Mouse (Mus musculus): ENCODE results near the gene Gm20431.

Gene Gm20431

GRCm38 (mm10) chr2:167602364-167602763 is 58.9 kb downstream of the Gm20431 start:
- DNase-seq (ENCODE audit: low read depth, low spot score): no peak

- DNase-seq (ENCODE audit: low read depth, low spot score): no peak
These were observed 60.8 kb downstream of the Gm20431 start for GRCm38 (mm10) chr2:167600481-167600995.

- no peak for DNase-seq (ENCODE audit: low read depth, low spot score)
These were observed 61.4 kb downstream of the Gm20431 start for GRCm38 (mm10) chr2:167599917-167600316.

- DNase-seq (ENCODE audit: low read depth, low spot score): no peak
These were observed 62.1 kb downstream of the Gm20431 start for GRCm38 (mm10) chr2:167599195-167599594.

- DNase-seq (ENCODE audit: low read depth, low spot score): no peak
These were observed 63.7 kb downstream of the Gm20431 start for GRCm38 (mm10) chr2:167597492-167598186.

- DNase-seq (ENCODE audit: low read depth, low spot score): no peak
These were observed 64.4 kb downstream of the Gm20431 start for GRCm38 (mm10) chr2:167596726-167597491.

- DNase-seq (ENCODE audit: low read depth, low spot score): no peak
These were observed 65.0 kb downstream of the Gm20431 start for GRCm38 (mm10) chr2:167596262-167596661.

- DNase-seq (ENCODE audit: low read depth, low spot score): no peak
These were observed 65.5 kb downstream of the Gm20431 start for GRCm38 (mm10) chr2:167595761-167596171.

- no peak for DNase-seq (ENCODE audit: low read depth, low spot score)
These were observed 66.8 kb downstream of the Gm20431 start for GRCm38 (mm10) chr2:167594444-167594934.

GRCm38 (mm10) chr2:167593551-167594250 is 67.6 kb downstream of the Gm20431 start:
- no peak for DNase-seq (ENCODE audit: low read depth, low spot score)

GRCm38 (mm10) chr2:167588774-167589577 is 72.3 kb downstream of the Gm20431 start:
- DNase-seq (ENCODE audit: low read depth, low spot score): no peak

GRCm38 (mm10) chr2:167586976-167587375 is 74.3 kb downstream of the Gm20431 start:
- DNase-seq (ENCODE audit: low read depth, low spot score): no peak

GRCm38 (mm10) chr2:167586041-167586440 is 75.3 kb downstream of the Gm20431 start:
- DNase-seq (ENCODE audit: low read depth, low spot score): no peak

- no peak for DNase-seq (ENCODE audit: low read depth, low spot score)
These were observed 76.0 kb downstream of the Gm20431 start for GRCm38 (mm10) chr2:167585273-167585672.

- DNase-seq (ENCODE audit: low read depth, low spot score): no peak
These were observed 77.9 kb downstream of the Gm20431 start for GRCm38 (mm10) chr2:167583161-167583952.

- no peak for DNase-seq (ENCODE audit: low read depth, low spot score)
These were observed 82.8 kb downstream of the Gm20431 start for GRCm38 (mm10) chr2:167578521-167578920.

GRCm38 (mm10) chr2:167577186-167577785 is 84.0 kb downstream of the Gm20431 start:
- no peak for DNase-seq (ENCODE audit: low read depth, low spot score)

- DNase-seq (ENCODE audit: low read depth, low spot score): no peak
These were observed 85.1 kb downstream of the Gm20431 start for GRCm38 (mm10) chr2:167576121-167576620.

GRCm38 (mm10) chr2:167575581-167575980 is 85.7 kb downstream of the Gm20431 start:
- DNase-seq (ENCODE audit: low read depth, low spot score): no peak

GRCm38 (mm10) chr2:167574814-167575213 is 86.5 kb downstream of the Gm20431 start:
- no peak for DNase-seq (ENCODE audit: low read depth, low spot score)

Data from c-Kit-negative CD71-positive TER-119-positive erythroid progenitor cells, embryonic 14.5 days (primary cell).